Mouse (Mus musculus): Measurements from ENCODE around the gene Srpk2. TPM values are rescaled to one million over a fixed set of nuclear protein-coding genes. Genes with fewer than 3 reads are reported as not detected.
"Not testable (repeated sequence)": the region's sequence is repeated elsewhere in the genome, so short reads cannot be mapped to it uniquely, and the experiment has no call there.

Srpk2 gene
- polyA plus RNA-seq, 1 experiment from 2014 or later = 124 TPM

- H3K9ac ChIP-seq (replicated peaks; ENCODE audit: low read depth, low read length) = no peak overlapping the region
- no peak overlapping the region for H3K4me3 ChIP-seq (ENCODE audit: low read depth, low read length)
- no peaks in the 10 kb centered on the region for H3K36me3 ChIP-seq (ENCODE audit: control insufficient read depth, insufficient read depth, low read length)
- H3K27me3 ChIP-seq (ENCODE audit: control insufficient read depth, insufficient read depth, low read length) = no peaks in the 10 kb centered on the region
- 83% methylated on average over 7 of the region's 7 CpGs for WGBS
- no peak for ATAC-seq (ENCODE audit: low read depth)
- H3K9me3 ChIP-seq (ENCODE audit: control insufficient read depth, low read length) = no peaks in the 10 kb centered on the region
- H3K4me1 ChIP-seq (ENCODE audit: control insufficient read depth, insufficient read depth, low read length) = no peaks in the 10 kb centered on the region
- H3K4me2 ChIP-seq (ENCODE audit: low read depth, low read length) = no peak overlapping the region
- no peak overlapping the region for H3K27ac ChIP-seq (ENCODE audit: low read depth, low read length)
Measured at GRCm38 (mm10) chr5:23604036-23604705, 80.2 kb downstream of the Srpk2 start.

- ATAC-seq (ENCODE audit: low read depth) = peak; percentile 76
Measured at GRCm38 (mm10) chr5:23599750-23600537, 84.5 kb downstream of the Srpk2 start.

GRCm38 (mm10) chr5:23599171-23599570, 85.2 kb downstream of the Srpk2 start:
- no peaks in the 10 kb centered on the region for H3K4me1 ChIP-seq (ENCODE audit: control insufficient read depth, insufficient read depth, low read length)
- no peaks in the 10 kb centered on the region for H3K27me3 ChIP-seq (ENCODE audit: control insufficient read depth, insufficient read depth, low read length)
- 70% methylated on average over 3 of the region's 3 CpGs for WGBS
- H3K36me3 ChIP-seq (ENCODE audit: control insufficient read depth, insufficient read depth, low read length) = no peaks in the 10 kb centered on the region
- no peak overlapping the region for H3K4me3 ChIP-seq (ENCODE audit: low read depth, low read length)
- no peak overlapping the region for H3K27ac ChIP-seq (ENCODE audit: low read depth, low read length)
- no peak for ATAC-seq (ENCODE audit: low read depth)
- H3K4me2 ChIP-seq (ENCODE audit: low read depth, low read length) = no peak overlapping the region
- H3K9ac ChIP-seq (replicated peaks; ENCODE audit: low read depth, low read length) = no peak overlapping the region
- H3K9me3 ChIP-seq (ENCODE audit: control insufficient read depth, low read length) = no peaks in the 10 kb centered on the region

More at GRCm38 (mm10) chr5:23599750-23600537, 84.5 kb downstream of the Srpk2 start:
- Histone ChIP-seq H3K9ac (replicated peaks; ENCODE audit: low read depth, low read length) (no peak overlapping the region), H3K36me3 (ENCODE audit: control insufficient read depth, insufficient read depth, low read length) (no peaks in the 10 kb centered on the region), H3K4me3 (ENCODE audit: low read depth, low read length) (no peak overlapping the region), H3K27me3 (ENCODE audit: control insufficient read depth, insufficient read depth, low read length) (no peaks in the 10 kb centered on the region), H3K27ac (ENCODE audit: low read depth, low read length) (no peak overlapping the region), H3K4me2 (ENCODE audit: low read depth, low read length) (no peak overlapping the region), H3K4me1 (ENCODE audit: control insufficient read depth, insufficient read depth, low read length) (no peaks in the 10 kb centered on the region), H3K9me3 (ENCODE audit: control insufficient read depth, low read length) (no peaks in the 10 kb centered on the region)
- 51% methylated on average over 5 of the region's 5 CpGs for whole genome bisulfite sequencing

- Histone ChIP-seq H3K27me3 (ENCODE audit: control insufficient read depth, insufficient read depth, low read length) (no peaks in the 10 kb centered on the region), H3K4me3 (ENCODE audit: low read depth, low read length) (no peak overlapping the region), H3K27ac (ENCODE audit: low read depth, low read length) (no peak overlapping the region), H3K9ac (replicated peaks; ENCODE audit: low read depth, low read length) (no peak overlapping the region), H3K9me3 (ENCODE audit: control insufficient read depth, low read length) (no peaks in the 10 kb centered on the region), H3K4me1 (ENCODE audit: control insufficient read depth, insufficient read depth, low read length) (no peaks in the 10 kb centered on the region), H3K4me2 (ENCODE audit: low read depth, low read length) (no peak overlapping the region), H3K36me3 (ENCODE audit: control insufficient read depth, insufficient read depth, low read length) (no peaks in the 10 kb centered on the region)
- no peak for ATAC-seq (ENCODE audit: low read depth)
- WGBS = 84% methylated on average over 12 of the region's 12 CpGs
Measured at GRCm38 (mm10) chr5:23598491-23598890, 85.9 kb downstream of the Srpk2 start.

GRCm38 (mm10) chr5:23597999-23598398, 86.4 kb downstream of the Srpk2 start:
- no peak overlapping the region for H3K27ac ChIP-seq (ENCODE audit: low read depth, low read length)
- H3K9me3 ChIP-seq (ENCODE audit: control insufficient read depth, low read length) = no peaks in the 10 kb centered on the region
- no peaks in the 10 kb centered on the region for H3K4me1 ChIP-seq (ENCODE audit: control insufficient read depth, insufficient read depth, low read length)
- no peak overlapping the region for H3K9ac ChIP-seq (replicated peaks; ENCODE audit: low read depth, low read length)
- no peak overlapping the region for H3K4me3 ChIP-seq (ENCODE audit: low read depth, low read length)
- 74% methylated on average over 1 of the region's 1 CpGs for WGBS
- ATAC-seq (ENCODE audit: low read depth) = no peak
- no peak overlapping the region for H3K4me2 ChIP-seq (ENCODE audit: low read depth, low read length)
- H3K27me3 ChIP-seq (ENCODE audit: control insufficient read depth, insufficient read depth, low read length) = no peaks in the 10 kb centered on the region
- no peaks in the 10 kb centered on the region for H3K36me3 ChIP-seq (ENCODE audit: control insufficient read depth, insufficient read depth, low read length)

- 81% methylated on average over 8 of the region's 8 CpGs for WGBS
- Histone ChIP-seq H3K4me2 (ENCODE audit: low read depth, low read length) (no peak overlapping the region), H3K4me3 (ENCODE audit: low read depth, low read length) (no peak overlapping the region), H3K36me3 (ENCODE audit: control insufficient read depth, insufficient read depth, low read length) (no peaks in the 10 kb centered on the region), H3K27ac (ENCODE audit: low read depth, low read length) (no peak overlapping the region), H3K4me1 (ENCODE audit: control insufficient read depth, insufficient read depth, low read length) (no peaks in the 10 kb centered on the region), H3K9me3 (ENCODE audit: control insufficient read depth, low read length) (no peaks in the 10 kb centered on the region), H3K27me3 (ENCODE audit: control insufficient read depth, insufficient read depth, low read length) (no peaks in the 10 kb centered on the region), H3K9ac (replicated peaks; ENCODE audit: low read depth, low read length) (no peak overlapping the region)
- no peak for ATAC-seq (ENCODE audit: low read depth)
Measured at GRCm38 (mm10) chr5:23597260-23597864, 87.1 kb downstream of the Srpk2 start.

- 85% methylated on average over 5 of the region's 5 CpGs for WGBS
- no peak for ATAC-seq (ENCODE audit: low read depth)
- no peaks in the 10 kb centered on the region for H3K4me1 ChIP-seq (ENCODE audit: control insufficient read depth, insufficient read depth, low read length)
Measured at GRCm38 (mm10) chr5:23596326-23596965, 88.0 kb downstream of the Srpk2 start.

GRCm38 (mm10) chr5:23590298-23590697, 94.1 kb downstream of the Srpk2 start:
- H3K4me1 ChIP-seq (ENCODE audit: control insufficient read depth, insufficient read depth, low read length); ATAC-seq (ENCODE audit: low read depth); H3K27ac ChIP-seq (ENCODE audit: low read depth, low read length); H3K27me3 ChIP-seq (ENCODE audit: control insufficient read depth, insufficient read depth, low read length); H3K36me3 ChIP-seq (ENCODE audit: control insufficient read depth, insufficient read depth, low read length); H3K4me2 ChIP-seq (ENCODE audit: low read depth, low read length); H3K9me3 ChIP-seq (ENCODE audit: control insufficient read depth, low read length); H3K9ac ChIP-seq (replicated peaks; ENCODE audit: low read depth, low read length); H3K4me3 ChIP-seq (ENCODE audit: low read depth, low read length): not testable (repeated sequence)
- WGBS = 92% methylated on average over 4 of the region's 5 CpGs

More at GRCm38 (mm10) chr5:23596326-23596965, 88.0 kb downstream of the Srpk2 start:
- H3K27ac ChIP-seq (ENCODE audit: low read depth, low read length) = no peak overlapping the region
- no peaks in the 10 kb centered on the region for H3K27me3 ChIP-seq (ENCODE audit: control insufficient read depth, insufficient read depth, low read length)
- H3K36me3 ChIP-seq (ENCODE audit: control insufficient read depth, insufficient read depth, low read length) = no peaks in the 10 kb centered on the region
- no peak overlapping the region for H3K9ac ChIP-seq (replicated peaks; ENCODE audit: low read depth, low read length)
- no peaks in the 10 kb centered on the region for H3K9me3 ChIP-seq (ENCODE audit: control insufficient read depth, low read length)
- no peak overlapping the region for H3K4me3 ChIP-seq (ENCODE audit: low read depth, low read length)
- H3K4me2 ChIP-seq (ENCODE audit: low read depth, low read length) = no peak overlapping the region
